Mouse (Mus musculus) kidney, postnatal 36 days (tissue): ENCODE measurements around the gene Dcun1d2.
"Not testable (repeated sequence)": the region's sequence is repeated elsewhere in the genome, so short reads cannot be mapped to it uniquely, and the experiment has no call there.

Source experiments
- DNase-seq, 2 experiments: peaks; one replicate each; pipeline ENCODE4 v3.0.0; 2021 to 2022; ENCODE audit warnings: mixed read lengths in 2 of 2

Dcun1d2 gene

GRCm38 (mm10) chr8:13287692-13288623 lies at the start of gene Dcun1d2, which contains the start of gene Tmco3:
TSS of gene Dcun1d2 (minus strand) at chr8:13288131.
TSS of gene Tmco3 (plus strand) at chr8:13288190.
- peak; percentile 94 to 99 for DNase-seq

DNA sequence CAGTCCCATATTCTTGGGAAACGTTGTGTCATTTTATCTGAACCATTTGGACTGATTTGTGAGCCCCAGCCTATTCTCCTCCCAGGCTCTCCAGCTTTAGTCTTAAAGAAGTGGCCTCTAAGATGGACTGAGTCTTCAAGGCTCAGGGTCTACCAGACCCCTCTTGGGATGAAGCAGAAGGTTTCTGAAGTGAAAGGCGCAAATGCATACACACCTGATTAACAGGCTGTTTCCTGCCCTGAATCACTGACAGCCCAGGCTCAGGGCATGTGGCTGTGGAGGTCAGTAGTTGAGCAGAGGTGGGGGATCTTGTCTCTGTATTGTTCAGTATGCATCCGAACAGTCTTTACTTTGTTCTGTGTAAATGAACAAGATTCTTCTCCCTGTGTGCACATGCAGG lies 49.7 kb upstream of the Dcun1d2 start:
- no peak for DNase-seq

- not testable (repeated sequence) for DNase-seq
These were observed 49.3 kb upstream of the Dcun1d2 start for GRCm38 (mm10) chr8:13337245-13337644.

- DNase-seq, result peak in 1 of 2 experiments; percentile 17
These were observed 46.7 kb upstream of the Dcun1d2 start for GRCm38 (mm10) chr8:13334671-13335070.

DNA sequence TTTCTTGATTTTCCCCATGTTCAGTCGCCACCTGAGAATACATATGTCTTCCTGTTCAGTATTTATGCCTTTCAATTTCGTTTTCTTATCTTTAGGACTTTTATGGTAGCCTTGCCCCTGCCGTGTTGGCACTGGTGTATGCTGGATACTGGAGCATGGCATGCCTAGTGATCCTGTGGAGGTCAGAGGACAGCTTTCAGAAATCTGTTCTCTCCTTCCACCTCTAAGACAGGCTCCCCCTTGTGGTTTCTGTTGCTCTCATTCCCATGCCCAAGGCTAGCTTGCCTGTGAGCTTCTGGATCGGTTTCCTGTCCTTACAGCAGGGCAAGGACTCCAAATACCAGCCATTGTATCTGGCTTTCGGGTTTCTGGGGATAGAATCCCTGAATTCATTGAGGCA lies 38.7 kb upstream of the Dcun1d2 start:
- DNase-seq, result peak; percentile 62 to 76

DNA sequence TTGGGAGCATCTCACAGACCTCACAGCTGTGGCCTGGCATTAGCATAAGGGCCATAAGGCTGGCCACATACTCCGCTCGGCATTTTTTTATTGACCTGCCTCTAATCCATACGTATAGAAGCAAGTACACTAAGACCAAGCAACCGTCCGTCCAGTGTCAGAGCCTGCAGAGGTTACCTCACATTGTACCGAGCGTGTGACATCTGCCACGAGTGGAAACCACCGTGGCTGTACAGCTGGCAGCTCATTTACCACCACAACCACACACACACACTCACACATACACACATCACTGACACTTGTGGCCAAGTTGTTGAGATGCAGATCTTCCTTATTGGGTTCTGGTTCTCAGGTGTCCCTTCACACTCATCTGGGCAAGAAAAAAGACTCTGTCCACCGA lies 28.7 kb upstream of the Dcun1d2 start:
- no peak for DNase-seq

DNA sequence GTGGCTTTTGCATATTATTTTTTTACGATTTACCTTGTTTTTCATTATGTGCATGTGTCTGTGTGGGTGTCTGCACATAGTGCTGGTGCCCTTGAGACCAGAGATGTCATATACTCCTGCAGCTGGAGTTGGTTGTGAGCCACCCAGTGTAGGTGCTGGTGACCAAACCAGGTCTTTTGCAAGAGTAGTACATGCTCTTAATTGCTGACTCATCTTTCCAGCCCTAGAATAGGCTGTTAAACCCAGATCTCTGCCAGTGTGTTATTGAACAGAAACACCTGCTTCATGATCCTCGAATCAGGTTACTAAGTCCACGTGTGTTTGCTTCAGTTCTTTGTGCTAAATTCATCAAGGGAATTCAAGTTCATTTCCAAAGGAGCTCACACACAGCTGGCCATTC lies 27.0 kb upstream of the Dcun1d2 start:
- DNase-seq, result no peak

DNA sequence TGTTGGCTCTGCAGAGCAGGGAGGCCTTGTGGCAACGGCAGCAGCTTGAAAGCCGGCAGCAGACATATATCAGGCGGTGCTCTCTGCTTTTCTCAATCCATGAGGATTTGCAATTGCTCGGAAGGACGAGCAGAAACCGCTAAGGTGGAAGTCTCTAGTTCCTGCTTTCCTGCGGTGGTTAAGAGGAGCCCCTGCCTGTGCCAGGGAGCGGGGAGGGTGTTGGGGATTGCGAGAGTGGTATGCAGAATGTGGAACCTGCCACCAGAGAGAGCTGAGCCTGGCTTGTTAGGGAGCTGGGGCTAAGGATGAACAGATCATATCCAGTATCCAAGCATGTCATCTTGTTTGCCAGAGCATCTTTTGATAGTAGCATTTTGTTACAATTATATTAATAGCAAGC lies 19.0 kb upstream of the Dcun1d2 start:
- DNase-seq, result no peak

DNA sequence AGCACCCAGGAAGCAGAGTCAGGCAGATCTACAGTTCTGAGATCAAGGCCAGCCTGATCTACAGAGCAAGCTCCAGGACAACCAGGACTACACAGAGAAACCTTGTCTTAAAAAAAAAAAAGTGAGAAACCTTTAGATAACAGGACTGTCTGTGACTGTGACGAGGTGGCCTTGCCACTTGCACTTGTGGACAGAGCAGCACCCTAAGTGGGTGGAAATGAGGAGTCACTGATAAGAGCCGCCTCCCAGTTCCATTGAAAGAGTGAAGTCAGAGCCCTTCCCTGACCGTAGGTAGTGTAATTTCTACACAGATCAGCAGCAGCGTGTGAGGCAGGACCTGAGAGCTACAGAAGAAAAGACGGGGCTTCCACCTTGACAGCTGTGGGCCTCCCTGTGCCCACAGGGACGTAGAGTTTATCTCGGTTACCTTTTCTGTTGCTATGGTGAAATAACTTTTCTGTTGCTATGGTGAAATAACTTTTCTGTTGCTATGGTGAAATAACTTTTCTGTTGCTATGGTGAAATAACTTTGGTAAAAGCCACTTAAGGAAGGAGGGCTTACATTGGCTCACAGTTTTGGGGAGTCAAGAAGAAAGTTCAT lies 18.5 kb upstream of the Dcun1d2 start:
- no peak for DNase-seq

DNA sequence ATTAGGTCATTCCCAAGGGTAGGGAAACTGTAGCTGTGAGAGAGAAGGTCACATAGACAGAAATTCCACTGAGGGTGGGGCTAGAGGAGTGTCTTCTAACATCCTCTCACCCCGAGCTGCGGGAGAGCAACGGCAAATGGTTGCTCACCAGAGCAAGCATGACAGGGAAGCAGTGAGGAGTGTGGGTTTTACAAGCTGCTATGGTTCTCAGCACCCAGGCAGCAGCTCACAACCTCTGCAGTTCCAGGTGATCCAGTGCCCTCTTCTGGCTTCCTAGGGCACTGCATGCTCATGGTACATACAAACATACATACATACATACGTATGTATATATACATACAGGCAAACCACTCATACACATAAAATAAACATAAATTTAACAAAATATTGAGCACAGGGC lies 18.0 kb upstream of the Dcun1d2 start:
- DNase-seq, result no peak

GRCm38 (mm10) chr8:13305459-13305858 lies 17.5 kb upstream of the Dcun1d2 start:
- DNase-seq, result no peak

GRCm38 (mm10) chr8:13301036-13301435 lies 13.1 kb upstream of the Dcun1d2 start:
- no peak for DNase-seq

DNA sequence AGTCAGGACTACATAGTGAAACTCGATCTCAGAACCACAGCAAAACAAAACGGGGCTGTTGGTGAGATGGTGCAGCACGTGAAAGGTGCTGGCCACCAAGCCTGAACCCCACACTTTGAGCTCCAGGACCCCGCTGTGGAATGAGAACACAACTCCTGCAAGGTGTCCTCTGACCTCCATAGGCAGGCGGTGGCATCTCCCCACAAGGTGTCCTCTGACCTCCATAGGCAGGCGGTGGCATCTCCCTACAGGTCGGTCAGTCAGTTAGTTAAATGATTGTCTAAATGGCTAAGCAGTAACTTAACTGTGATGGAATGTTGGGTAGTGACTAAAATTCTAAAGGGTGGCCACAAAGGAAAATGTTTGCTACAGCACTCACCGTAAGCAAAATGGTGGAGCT lies 11.6 kb upstream of the Dcun1d2 start:
- peak; percentile 17 to 35 for DNase-seq

- peak; percentile 12 to 26 for DNase-seq
These were observed 5.9 kb upstream of the Dcun1d2 start for GRCm38 (mm10) chr8:13293677-13294470.

DNA sequence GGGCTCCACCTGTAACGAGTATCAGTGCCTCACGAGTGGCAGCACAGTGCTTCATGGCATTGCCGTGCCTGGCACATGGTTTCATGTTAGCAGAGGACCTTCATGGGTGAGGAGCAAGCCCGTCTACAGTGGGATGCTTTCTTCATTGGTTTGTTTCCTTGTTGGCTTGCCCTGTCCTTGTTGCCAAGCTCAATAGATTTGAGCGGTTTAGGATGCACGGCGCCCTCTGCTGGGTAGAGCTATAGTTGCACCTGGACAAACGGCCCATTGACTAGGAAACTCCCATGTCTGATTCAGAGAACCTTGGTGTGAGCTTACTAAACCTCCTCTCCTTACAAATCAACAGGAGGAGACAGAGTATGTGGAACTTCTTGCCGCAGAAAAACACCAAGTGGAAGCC lies 4.4 kb upstream of the Dcun1d2 start:
- DNase-seq, result peak; percentile 67 to 88

DNA sequence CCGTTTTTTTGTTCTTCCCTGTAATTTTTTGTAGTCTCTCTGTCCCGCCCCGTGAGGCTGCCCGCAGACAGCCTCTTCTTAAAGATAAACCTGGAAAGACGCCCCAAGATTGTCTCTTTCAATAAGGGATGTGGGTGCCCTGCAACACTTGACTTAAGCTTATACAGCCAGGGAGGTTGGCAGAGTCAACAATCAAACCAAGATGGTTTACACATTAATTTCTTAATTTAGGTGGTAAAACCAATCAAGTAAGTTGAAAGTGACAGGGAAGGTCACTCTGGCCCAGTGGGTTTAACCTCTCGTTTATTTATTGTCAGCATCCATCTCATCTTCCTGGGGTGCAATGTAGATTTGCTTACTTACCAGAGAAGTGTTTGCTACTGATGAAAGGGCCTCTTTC lies 715 bp upstream of the Dcun1d2 start:
- peak in 1 of 2 experiments; percentile 29 for DNase-seq

- peak; percentile 96 for DNase-seq
These were observed 633 bp downstream of the Dcun1d2 start for GRCm38 (mm10) chr8:13287304-13287691.

DNA sequence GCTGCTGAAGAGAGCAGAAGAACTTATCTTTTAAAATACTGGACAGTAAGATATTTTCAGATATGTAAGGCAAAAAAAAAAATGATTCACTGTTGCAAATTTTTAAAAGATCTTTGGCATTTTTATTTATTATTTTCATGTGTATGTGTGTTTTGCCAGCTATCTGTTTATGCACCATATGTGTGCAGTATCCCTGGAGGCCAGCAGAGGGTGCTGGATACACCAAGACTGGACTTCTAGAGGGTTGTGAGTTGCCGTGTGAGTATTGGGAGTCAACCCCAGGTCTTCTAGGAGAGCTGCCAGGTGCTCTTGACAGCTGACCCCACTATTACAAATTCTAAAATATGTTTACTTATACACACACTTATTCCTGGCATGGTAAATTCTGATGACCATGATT lies 4.7 kb downstream of the Dcun1d2 start:
- DNase-seq, result no peak

DNA sequence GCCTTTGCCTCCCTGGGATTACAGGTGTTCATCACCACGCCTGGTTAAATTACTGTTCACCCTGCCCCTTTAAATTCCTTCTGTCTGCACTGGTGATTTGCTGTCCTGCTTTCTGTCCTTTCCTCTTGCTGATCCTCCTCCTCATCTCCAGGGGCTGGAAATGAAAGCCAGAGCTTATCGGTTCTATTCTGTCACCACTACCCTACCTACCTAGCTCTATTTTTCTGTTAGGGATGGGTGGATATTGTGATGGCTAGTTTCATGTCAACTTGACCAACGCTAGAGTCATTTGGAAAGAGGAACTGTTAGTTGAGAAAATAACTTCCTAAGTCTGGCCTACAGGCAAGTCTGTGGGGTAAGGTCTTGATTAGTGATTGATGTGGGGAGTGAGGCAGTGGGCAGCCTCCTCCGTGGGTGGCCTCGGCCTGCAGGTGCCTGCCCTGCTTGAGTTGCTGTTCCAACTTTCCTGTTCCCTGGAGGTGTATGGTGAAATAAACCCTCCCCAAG lies 10.9 kb downstream of the Dcun1d2 start:
- no peak for DNase-seq

GRCm38 (mm10) chr8:13272834-13273233 lies 15.1 kb downstream of the Dcun1d2 start:
- no peak for DNase-seq

DNA sequence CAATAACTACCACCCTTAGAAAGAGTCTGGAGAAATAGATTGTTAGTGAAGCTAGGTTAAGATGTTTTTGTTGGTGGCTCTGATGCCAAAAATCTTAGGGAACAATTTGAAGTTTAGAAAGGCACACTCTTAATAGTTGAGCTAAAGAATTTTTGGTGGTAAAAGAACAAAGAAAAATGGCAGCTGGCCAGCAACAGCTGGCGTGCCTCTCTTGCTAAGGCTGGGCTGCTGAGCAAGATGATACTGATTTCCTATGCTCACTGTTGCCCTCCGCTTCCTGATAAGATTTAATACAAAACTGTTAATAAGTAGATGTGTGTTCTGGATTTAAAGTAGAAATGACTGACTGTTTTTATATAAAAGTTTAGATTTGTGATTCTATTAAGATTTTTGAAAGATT lies 20.4 kb downstream of the Dcun1d2 start:
- DNase-seq, result no peak

GRCm38 (mm10) chr8:13263376-13263775 lies 24.6 kb downstream of the Dcun1d2 start:
- no peak for DNase-seq

DNA sequence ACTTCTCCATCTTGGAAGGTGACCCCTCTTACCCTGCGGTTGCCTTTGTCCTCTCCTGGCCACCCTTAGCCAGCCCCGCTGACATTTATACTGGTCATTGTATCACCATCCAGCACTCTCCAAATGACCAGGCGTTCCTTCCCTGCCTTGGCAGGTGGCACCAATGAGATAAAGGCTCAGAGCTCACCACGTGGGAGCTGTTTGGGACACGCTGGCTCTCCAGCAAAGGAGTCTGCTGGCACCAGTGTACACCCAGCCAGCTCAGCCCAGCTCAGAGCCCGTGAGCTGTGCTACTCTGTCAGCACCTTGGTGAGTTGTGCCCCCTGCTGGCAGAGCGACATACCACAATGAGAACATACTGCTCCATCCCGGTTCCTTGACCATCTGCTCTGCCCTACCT lies 33.9 kb downstream of the Dcun1d2 start, which contains the start of gene Adprhl1:
Gene Adprhl1 (minus strand): TSS at position 144 of the 400 bp plus-strand sequence.
- DNase-seq, result peak; percentile 69 to 87
